Mouse (Mus musculus) MEL (cell line): ENCODE results near the gene Mrln. TPM values are rescaled to one million over a fixed set of nuclear protein-coding genes. Genes with fewer than 3 reads are reported as not detected.

ENCODE experiments used
- DNase-seq: peaks from one replicate; pipeline ENCODE4 v3.0.0; 2011; ENCODE audit warnings: low read depth, low spot score
- H3K27ac ChIP-seq: 2 replicates; pipeline ENCODE4 v1.5.1; 2012; ENCODE audit warnings: low read depth, mild to moderate bottlenecking, control low read depth, low read length, moderate library complexity; ENCODE audit not compliant: control insufficient read depth
- H3K27me3 ChIP-seq, 2 experiments: fragments of 150-350 bp in 1 of 2; sonication (generic) in 1 of 2; 2 replicates each; pipeline ENCODE4 v1.6.1; 2012; ENCODE audit warnings: low read length in 2 of 2, mild to moderate bottlenecking in 2 of 2, improper control_type of control experiment in 1 of 2, moderate library complexity in 1 of 2; ENCODE audit not compliant: insufficient read depth in 2 of 2, control insufficient read depth in 1 of 2
- H3K36me3 ChIP-seq, 2 experiments: 2 replicates each; pipeline ENCODE4 v1.6.1; 2012 to 2014; ENCODE audit warnings: low read length in 2 of 2, improper control_type of control experiment in 1 of 2, inconsistent platforms in 1 of 2, mild to moderate bottlenecking in 1 of 2; ENCODE audit not compliant: insufficient read depth in 2 of 2, control insufficient read depth in 1 of 2
- H3K4me1 ChIP-seq, 2 experiments: fragments of 150-350 bp in 1 of 2; sonication (generic) in 1 of 2; 2 replicates each; pipeline ENCODE4 v1.6.1; 2012; ENCODE audit warnings: low read length in 2 of 2, improper control_type of control experiment in 1 of 2, mild to moderate bottlenecking in 1 of 2; ENCODE audit not compliant: insufficient read depth in 2 of 2, control insufficient read depth in 1 of 2
- H3K4me3 ChIP-seq, 2 experiments: fragments of 150-350 bp in 1 of 2; sonication (generic) in 1 of 2; 2 replicates each; pipeline ENCODE4 v1.5.1; 2012; ENCODE audit warnings: low read depth in 2 of 2, low read length in 2 of 2, mild to moderate bottlenecking in 2 of 2, moderate library complexity in 2 of 2, control low read depth in 1 of 2, improper control_type of control experiment in 1 of 2; ENCODE audit not compliant: control insufficient read depth in 1 of 2, insufficient read depth in 1 of 2
- H3K79me2 ChIP-seq: 2 replicates; pipeline ENCODE4 v1.6.1; 2012; ENCODE audit warnings: mild to moderate bottlenecking, low read length, moderate library complexity; ENCODE audit not compliant: control insufficient read depth, poor library complexity, insufficient read depth
- H3K9ac ChIP-seq: 2 replicates; pipeline ENCODE4 v1.6.1; 2012; ENCODE audit warnings: low read depth, mild to moderate bottlenecking, control low read depth, low read length, moderate library complexity; ENCODE audit not compliant: control insufficient read depth, poor library complexity, severe bottlenecking
- H3K9me3 ChIP-seq: fragments of 150-350 bp; sonication (generic); replicated peaks from 2 replicates; pipeline ENCODE4 v1.6.1; 2012; ENCODE audit warnings: mild to moderate bottlenecking, low read length, improper control_type of control experiment, moderate library complexity; ENCODE audit not compliant: insufficient read depth
- BHLHE40 ChIP-seq: IDR thresholded peaks from 2 replicates; pipeline ENCODE4 v1.6.1; 2012; ENCODE audit warnings: low read depth, mild to moderate bottlenecking, inconsistent platforms, low read length, improper control_type of control experiment, borderline replicate concordance
- CHD1 ChIP-seq: IDR thresholded peaks from 2 replicates; pipeline ENCODE4 v1.6.1; 2012; ENCODE audit warnings: low read depth, mild to moderate bottlenecking, inconsistent platforms, low read length, improper control_type of control experiment
- CTCF ChIP-seq, 3 experiments: IDR thresholded peaks in 2 of 3; conservative IDR thresholded peaks in 1 of 3; 2 replicates each; pipeline ENCODE4 v1.5.1; 2011 to 2012; ENCODE audit warnings: low read length in 3 of 3, low read depth in 2 of 3, mild to moderate bottlenecking in 2 of 3, improper control_type of control experiment in 1 of 3, inconsistent platforms in 1 of 3, mixed read lengths in 1 of 3, moderate library complexity in 1 of 3; ENCODE audit not compliant: control insufficient read depth in 1 of 3, insufficient read depth in 1 of 3, poor library complexity in 1 of 3, severe bottlenecking in 1 of 3
- ELF1 ChIP-seq: IDR thresholded peaks from 2 replicates; pipeline ENCODE4 v1.6.1; 2014; ENCODE audit warnings: low read depth, mild to moderate bottlenecking, inconsistent platforms, low read length, improper control_type of control experiment, moderate library complexity
- EP300 ChIP-seq, 2 experiments: IDR thresholded peaks; 2 replicates each; pipeline ENCODE4 v1.6.1; 2011; ENCODE audit warnings: improper control_type of control experiment in 2 of 2, low read length in 2 of 2, low read depth in 1 of 2, mild to moderate bottlenecking in 1 of 2
- HCFC1 ChIP-seq: IDR thresholded peaks from 2 replicates; pipeline ENCODE4 v1.6.1; 2012; ENCODE audit warnings: low read depth, mild to moderate bottlenecking, inconsistent platforms, low read length, improper control_type of control experiment, moderate library complexity
- JUND ChIP-seq: IDR thresholded peaks from 2 replicates; pipeline ENCODE4 v1.6.1; 2011; ENCODE audit warnings: low read depth, mild to moderate bottlenecking, improper control_type of control experiment, low read length
- KAT2A ChIP-seq: conservative IDR thresholded peaks from 2 replicates; pipeline ENCODE4 v1.6.1; 2012; ENCODE audit warnings: low read depth, low read length, improper control_type of control experiment, inconsistent platforms
- MAZ ChIP-seq: IDR thresholded peaks from 2 replicates; pipeline ENCODE4 v1.6.1; 2012; ENCODE audit warnings: low read depth, mild to moderate bottlenecking, inconsistent platforms, low read length, improper control_type of control experiment
- MEF2A ChIP-seq: IDR thresholded peaks from 2 replicates; pipeline ENCODE4 v1.6.1; 2014; ENCODE audit warnings: low read depth, mild to moderate bottlenecking, inconsistent platforms, low read length, improper control_type of control experiment; ENCODE audit not compliant: poor library complexity, insufficient replicate concordance, severe bottlenecking; ENCODE audit errors: extremely low read depth
- MYB ChIP-seq: IDR thresholded peaks from 2 replicates; pipeline ENCODE4 v1.6.1; 2011; ENCODE audit warnings: mild to moderate bottlenecking, low read depth, low read length, improper control_type of control experiment
- TCF12 ChIP-seq: IDR thresholded peaks from 2 replicates; pipeline ENCODE4 v1.6.1; 2014; ENCODE audit warnings: low read depth, mild to moderate bottlenecking, inconsistent platforms, low read length, improper control_type of control experiment, moderate library complexity
- USF1 ChIP-seq: IDR thresholded peaks from 2 replicates; pipeline ENCODE4 v1.6.1; 2014; ENCODE audit warnings: low read depth, mild to moderate bottlenecking, inconsistent platforms, low read length, improper control_type of control experiment, moderate library complexity
- USF2 ChIP-seq, 2 experiments: IDR thresholded peaks; 2 replicates each; pipeline ENCODE4 v1.6.1; 2011 to 2012; ENCODE audit warnings: improper control_type of control experiment in 2 of 2, low read length in 2 of 2, borderline replicate concordance in 1 of 2, inconsistent platforms in 1 of 2, low read depth in 1 of 2, mild to moderate bottlenecking in 1 of 2; ENCODE audit not compliant: insufficient read depth in 1 of 2
- ZC3H11A ChIP-seq: IDR thresholded peaks from 2 replicates; pipeline ENCODE4 v1.6.1; 2012; ENCODE audit warnings: low read depth, mild to moderate bottlenecking, inconsistent platforms, low read length, improper control_type of control experiment
- ZKSCAN1 ChIP-seq: IDR thresholded peaks from 2 replicates; pipeline ENCODE4 v1.6.1; 2012; ENCODE audit warnings: low read depth, mild to moderate bottlenecking, inconsistent platforms, low read length, improper control_type of control experiment, moderate library complexity
- ZNF384 ChIP-seq: IDR thresholded peaks from 2 replicates; pipeline ENCODE4 v1.6.1; 2012; ENCODE audit warnings: low read depth, mild to moderate bottlenecking, inconsistent platforms, low read length, improper control_type of control experiment
- polyA plus RNA-seq, 2 experiments: library from polyadenylated mRNA; stranded (reverse) in 1 of 2; unstranded in 1 of 2; fragments of >175 nt in 1 of 2; fragments of >200 nt in 1 of 2; gene quantifications; 2 replicates each; pipeline versions ENCODE4 v1.2.1 to v1.2.4; 2012; ENCODE audit warnings: low replicate concordance in 2 of 2, low read depth in 1 of 2; ENCODE audit not compliant: insufficient read length in 2 of 2, insufficient read depth in 1 of 2, missing spikeins in 1 of 2
- total RNA-seq: library from RNA; depleted of rRNA; stranded (reverse); fragments of 300-350 nt; gene quantifications from 2 replicates; pipeline ENCODE4 v1.2.3, GENCODE M21; 2012

Mrln gene
- total and polyA plus RNA-seq, 3 experiments = not detected

- peaks cover 0 to 3% of the 10 kb centered on the region in 2 experiments; a peak in 1 of 4 replicates for H3K4me1 ChIP-seq
Measured at GRCm38 (mm10) chr10:70260904-70261303, 56.4 kb downstream of the Mrln start.

GRCm38 (mm10) chr10:70262051-70262450, 57.6 kb downstream of the Mrln start:
- Histone ChIP-seq H3K27me3 (no peaks in the 10 kb centered on the region), H3K9ac (no peak overlapping the region), H3K79me2 (no peaks in the 10 kb centered on the region), H3K4me3 (no peak overlapping the region), H3K4me1 (peaks cover 0 to 3% of the 10 kb centered on the region in 2 experiments; a peak in 1 of 4 replicates), H3K9me3 (no peaks in the 10 kb centered on the region), H3K36me3 (no peaks in the 10 kb centered on the region), H3K27ac (no peak overlapping the region)
- no peak for DNase-seq
- TF ChIP-seq TCF12 = no peak
- no peak for TF ChIP-seq MAZ
- no peak for TF ChIP-seq EP300 (IDR thresholded peaks at IDR 0.05; ENCODE audit: low read depth in 1 of 2, low read length in 2 of 2)
- no peak for TF ChIP-seq USF2 (IDR thresholded peaks at IDR 0.05; ENCODE audit: borderline replicate concordance in 1 of 2, insufficient read depth in 1 of 2, low read depth in 1 of 2, low read length in 2 of 2)
- TF ChIP-seq KAT2A = no peak
- no peak for TF ChIP-seq HCFC1
- TF ChIP-seq ZNF384 = no peak
- TF ChIP-seq MEF2A = no peak
- TF ChIP-seq ZKSCAN1 = no peak
- no peak for TF ChIP-seq ELF1
- no peak for TF ChIP-seq BHLHE40
- no peak for TF ChIP-seq USF1

More at GRCm38 (mm10) chr10:70260904-70261303, 56.4 kb downstream of the Mrln start:
- Histone ChIP-seq H3K9me3 (no peaks in the 10 kb centered on the region), H3K79me2 (no peaks in the 10 kb centered on the region), H3K9ac (no peak overlapping the region), H3K4me3 (no peak overlapping the region), H3K36me3 (no peaks in the 10 kb centered on the region), H3K27me3 (no peaks in the 10 kb centered on the region), H3K27ac (no peak overlapping the region)
- DNase-seq = no peak
- TF ChIP-seq ZKSCAN1 (no peak), USF1 (no peak)

- no peak overlapping the region for H3K9ac ChIP-seq
- H3K9me3 ChIP-seq = no peaks in the 10 kb centered on the region
- H3K79me2 ChIP-seq = no peaks in the 10 kb centered on the region
- no peaks in the 10 kb centered on the region for H3K27me3 ChIP-seq
- no peak for TF ChIP-seq MYB
- TF ChIP-seq CHD1 = no peak
- no peak for TF ChIP-seq TCF12
- TF ChIP-seq CTCF (IDR thresholded peaks at IDR 0.05 in 2 of 3, conservative IDR thresholded peaks at IDR 0.05 in 1 of 3; ENCODE audit: control insufficient read depth in 1 of 3, insufficient read depth in 1 of 3, low read depth in 2 of 3, low read length in 3 of 3, poor library complexity in 1 of 3, severe bottlenecking in 1 of 3) = no peak
- TF ChIP-seq JUND = no peak
- TF ChIP-seq ZC3H11A = no peak
- TF ChIP-seq KAT2A = no peak
- no peak for TF ChIP-seq MAZ
- H3K36me3 ChIP-seq = no peaks in the 10 kb centered on the region
- H3K4me1 ChIP-seq = no peaks in the 10 kb centered on the region
- H3K27ac ChIP-seq = no peak overlapping the region
- H3K4me3 ChIP-seq = no peak overlapping the region
- DNase-seq = no peak
Measured at GRCm38 (mm10) chr10:70263681-70264189, 59.3 kb downstream of the Mrln start.
